Mouse (Mus musculus): ENCODE measurements around the gene Zfp786.

DNA sequence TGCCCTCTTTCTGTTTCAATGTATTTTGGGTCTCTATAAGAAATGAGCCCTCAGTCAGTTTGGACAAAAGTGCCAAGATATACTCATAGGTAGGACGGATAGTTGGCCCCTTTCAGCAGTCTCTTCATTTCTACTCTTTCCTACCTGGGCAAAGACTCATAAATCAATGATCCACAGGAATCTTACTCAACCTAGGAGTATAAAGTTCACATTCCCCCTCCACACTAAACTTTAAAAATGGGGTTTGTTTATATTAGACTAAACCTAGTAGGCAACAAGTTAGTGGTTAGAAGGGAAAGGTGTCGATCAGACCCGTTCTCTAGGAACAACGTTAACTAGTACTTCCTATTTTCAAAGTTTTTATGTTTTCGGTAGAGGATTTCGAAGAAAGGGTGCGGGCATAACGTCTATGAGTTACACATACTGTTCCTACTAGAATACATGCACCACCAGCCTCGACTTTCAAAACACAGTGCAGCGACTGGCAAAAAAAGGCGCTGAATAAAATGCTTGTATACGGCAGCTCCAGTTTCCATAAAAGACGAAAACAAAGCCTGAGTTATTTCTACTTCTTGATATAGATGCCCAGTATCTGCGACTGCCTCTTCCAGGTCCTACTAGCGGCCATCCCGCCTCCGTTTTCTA lies 18.3 kb downstream of the Zfp786 start:
- no peak for TF ChIP-seq TAL1 (conservative IDR thresholded peaks at IDR 0.05; ENCODE audit: low read depth, low read length)
- TF ChIP-seq CTCF (IDR thresholded peaks at IDR 0.05; ENCODE audit: low read depth, low read length), result no peak
- no peak for TF ChIP-seq GATA1 (IDR thresholded peaks at IDR 0.05; ENCODE audit: borderline replicate concordance, low read length)

All from G1E (cell line).